Mouse (Mus musculus): Measurements from ENCODE around the gene Snx22. TPM values are rescaled to one million over a fixed set of nuclear protein-coding genes. Genes with fewer than 3 reads are reported as not detected.

Gene Snx22
- total and polyA plus RNA-seq, 3 experiments = 0.39 to 11.4 TPM; not detected in 1

DNA sequence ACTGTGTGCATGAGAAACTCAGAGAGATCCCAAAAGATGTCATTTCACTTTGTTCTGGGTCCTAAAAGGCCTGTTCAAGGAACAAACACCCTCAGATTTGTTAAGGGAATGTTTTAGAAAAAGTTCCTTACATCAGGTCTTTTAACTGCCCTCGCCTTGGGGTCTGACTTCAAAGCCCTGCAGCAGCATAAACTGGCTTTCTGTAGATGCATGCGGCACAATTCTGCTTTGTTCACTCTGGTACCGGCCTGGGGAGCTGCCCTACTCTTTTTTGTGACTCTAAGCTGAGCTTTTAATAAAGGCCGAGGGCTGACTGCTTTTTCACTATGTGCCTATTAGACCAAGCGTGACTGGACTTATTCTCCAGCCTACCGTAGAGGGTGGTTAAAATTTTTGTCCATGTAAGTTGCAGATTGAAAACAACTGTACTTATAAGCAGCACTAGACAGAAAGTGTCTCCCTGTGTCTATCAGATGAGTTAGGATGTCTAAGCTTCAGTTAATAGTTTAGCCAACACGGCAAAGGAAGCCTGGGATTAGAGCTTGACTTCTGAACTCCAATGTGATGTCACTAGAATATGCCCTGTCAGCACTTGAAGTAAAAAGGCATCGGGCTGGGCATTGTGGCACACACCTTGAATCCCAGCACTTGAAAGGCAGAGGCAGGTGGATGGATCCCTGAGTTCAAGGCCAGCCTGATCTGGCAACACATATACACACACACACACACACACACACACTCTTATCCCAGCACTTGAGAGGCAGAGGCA lies 41.3 kb upstream of the Snx22 start:
- DNase-seq (ENCODE audit: extremely low read depth) = no peak
- TF ChIP-seq SIN3A (IDR thresholded peaks at IDR 0.05; ENCODE audit: low read length) = no peak
- TF ChIP-seq KAT2A (IDR thresholded peaks at IDR 0.05; ENCODE audit: insufficient replicate concordance, low read length) = no peak
- TF ChIP-seq ZKSCAN1 (IDR thresholded peaks at IDR 0.05; ENCODE audit: borderline replicate concordance, low read depth, low read length) = no peak
- TF ChIP-seq CHD2 (IDR thresholded peaks at IDR 0.05; ENCODE audit: low read length) = no peak
- TF ChIP-seq ZMIZ1 (IDR thresholded peaks at IDR 0.05; ENCODE audit: low read depth, low read length) = no peak
- no peak for TF ChIP-seq GABPA (IDR thresholded peaks at IDR 0.05; ENCODE audit: insufficient replicate concordance, low read depth, low read length)
- no peak for TF ChIP-seq TBP (conservative IDR thresholded peaks at IDR 0.05; ENCODE audit: low read depth, low read length)
- no peak for TF ChIP-seq ELF1 (IDR thresholded peaks at IDR 0.05; ENCODE audit: low read depth, low read length)
- TF ChIP-seq UBTF (IDR thresholded peaks at IDR 0.05; ENCODE audit: low read depth, low read length) = no peak
- TF ChIP-seq MYC (IDR thresholded peaks at IDR 0.05; ENCODE audit: low read depth, low read length) = no peak
- no peak for TF ChIP-seq NELFE (IDR thresholded peaks at IDR 0.05; ENCODE audit: low read depth, low read length)
- TF ChIP-seq EP300 (IDR thresholded peaks at IDR 0.05; ENCODE audit: low read length) = no peak
- no peak for TF ChIP-seq MAX (IDR thresholded peaks at IDR 0.05; ENCODE audit: low read length)
- TF ChIP-seq MXI1 (IDR thresholded peaks at IDR 0.05; ENCODE audit: low read depth, low read length) = no peak
- TF ChIP-seq RCOR1 (conservative IDR thresholded peaks at IDR 0.05; ENCODE audit: low read depth, low read length) = no peak
- TF ChIP-seq USF1 (IDR thresholded peaks at IDR 0.05; ENCODE audit: low read depth, low read length) = no peak
- no peak for TF ChIP-seq JUND (conservative IDR thresholded peaks at IDR 0.05; ENCODE audit: low read depth, low read length)
- no peak for TF ChIP-seq HCFC1 (IDR thresholded peaks at IDR 0.05; ENCODE audit: low read depth, low read length)
- no peak for TF ChIP-seq MEF2A (IDR thresholded peaks at IDR 0.05; ENCODE audit: borderline replicate concordance, low read depth, low read length)
- TF ChIP-seq MAZ (IDR thresholded peaks at IDR 0.05; ENCODE audit: low read depth, low read length) = no peak
- Histone ChIP-seq H3K4me3 (replicated peaks in 1 of 3; ENCODE audit: low read depth in 2 of 3, low read length in 2 of 3, poor library complexity in 1 of 3) (no peak overlapping the region), H3K36me3 (replicated peaks in 1 of 2; ENCODE audit: control insufficient read depth in 1 of 2, insufficient read depth in 1 of 2, low read length in 1 of 2) (peaks cover 23 to 74% of the 10 kb centered on the region in 2 experiments), H3K9ac (ENCODE audit: insufficient read depth, low read depth) (no peak overlapping the region), H3K79me2 (replicated peaks; ENCODE audit: control insufficient read depth, extremely low read depth, insufficient read depth, poor library complexity, severe bottlenecking) (peaks cover 11% of the 10 kb centered on the region; the same call in 1 of the 2 replicates), H3K27me3 (replicated peaks) (no peaks in the 10 kb centered on the region), H3K9me3 (replicated peaks; ENCODE audit: low read length) (no peaks in the 10 kb centered on the region), H3K27ac (ENCODE audit: insufficient read depth, low read depth) (no peak overlapping the region), H3K4me2 (ENCODE audit: insufficient read depth, low read depth, poor library complexity, severe bottlenecking) (no peak overlapping the region), H3K4me1 (ENCODE audit: control insufficient read depth in 1 of 2, insufficient read depth in 2 of 2) (peaks cover 6 to 37% of the 10 kb centered on the region in 2 experiments; a peak in 3 of 4 replicates)
- dilution Hi-C loops (cut with MboI; ENCODE audit: extremely low pct_ligation_motif_present, extremely low pct_unique_long_range_greater_than_20kb, low sequenced_read_pairs) (no loop called here), in situ Hi-C loops (cut with MboI; ENCODE audit: low pct_ligation_motif_present, low pct_unique_long_range_greater_than_20kb, low sequenced_read_pairs) (no loop called here)

DNA sequence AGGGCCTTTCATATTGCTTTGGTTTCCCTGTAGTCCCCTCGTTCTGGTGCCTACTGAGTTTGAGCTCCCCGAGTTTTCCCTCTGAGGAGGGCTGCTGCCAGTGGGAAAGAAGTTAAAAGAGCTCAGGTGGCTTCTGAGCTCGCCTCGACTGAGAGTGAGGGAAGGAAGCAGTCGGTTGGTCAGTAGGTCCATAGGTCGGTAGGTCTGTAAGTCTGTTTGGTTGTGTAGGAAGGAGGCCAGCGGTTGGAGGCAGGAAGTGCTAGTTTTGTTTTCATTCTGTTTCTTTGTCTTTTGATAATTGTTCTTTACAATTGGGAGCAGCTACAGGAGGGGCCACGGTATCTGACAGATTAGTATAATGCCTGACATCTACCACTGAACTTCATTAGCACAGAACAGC lies 40.6 kb upstream of the Snx22 start:
- dilution Hi-C loops (cut with MboI; ENCODE audit: extremely low pct_ligation_motif_present, extremely low pct_unique_long_range_greater_than_20kb, low sequenced_read_pairs) = no loop called here
- H3K27me3 ChIP-seq (replicated peaks) = no peaks in the 10 kb centered on the region
- no peak overlapping the region for H3K4me3 ChIP-seq (replicated peaks in 1 of 3; ENCODE audit: low read depth in 2 of 3, low read length in 2 of 3, poor library complexity in 1 of 3)
- DNase-seq (ENCODE audit: extremely low read depth) = no peak
- H3K36me3 ChIP-seq (replicated peaks in 1 of 2; ENCODE audit: control insufficient read depth in 1 of 2, insufficient read depth in 1 of 2, low read length in 1 of 2) = peaks cover 30 to 75% of the 10 kb centered on the region in 2 experiments
- peaks cover 11% of the 10 kb centered on the region; the same call in 1 of the 2 replicates for H3K79me2 ChIP-seq (replicated peaks; ENCODE audit: control insufficient read depth, extremely low read depth, insufficient read depth, poor library complexity, severe bottlenecking)
- no peak overlapping the region for H3K27ac ChIP-seq (ENCODE audit: insufficient read depth, low read depth)
- no peak for TF ChIP-seq SIN3A (IDR thresholded peaks at IDR 0.05; ENCODE audit: low read length)
- TF ChIP-seq RCOR1 (conservative IDR thresholded peaks at IDR 0.05; ENCODE audit: low read depth, low read length) = no peak
- no peak for TF ChIP-seq HCFC1 (IDR thresholded peaks at IDR 0.05; ENCODE audit: low read depth, low read length)
- no peak for TF ChIP-seq ETS1 (conservative IDR thresholded peaks at IDR 0.05; ENCODE audit: low read depth, low read length)
- no peak for TF ChIP-seq TCF12 (IDR thresholded peaks at IDR 0.05; ENCODE audit: low read depth, low read length)
- no peak for TF ChIP-seq ZKSCAN1 (IDR thresholded peaks at IDR 0.05; ENCODE audit: borderline replicate concordance, low read depth, low read length)
- no peak for TF ChIP-seq NRF1 (IDR thresholded peaks at IDR 0.05; ENCODE audit: low read depth, low read length)
- TF ChIP-seq JUND (conservative IDR thresholded peaks at IDR 0.05; ENCODE audit: low read depth, low read length) = no peak
- TF ChIP-seq IRF4 (IDR thresholded peaks at IDR 0.05; ENCODE audit: low read depth, low read length) = no peak
- TF ChIP-seq CTCF (conservative IDR thresholded peaks at IDR 0.05 in 1 of 2, IDR thresholded peaks at IDR 0.05 in 1 of 2; ENCODE audit: low read depth in 2 of 2, low read length in 2 of 2) = no peak
- no peaks in the 10 kb centered on the region for H3K9me3 ChIP-seq (replicated peaks; ENCODE audit: low read length)
- H3K4me1 ChIP-seq (ENCODE audit: control insufficient read depth in 1 of 2, insufficient read depth in 2 of 2) = peaks cover 8 to 44% of the 10 kb centered on the region in 2 experiments; a peak in 3 of 4 replicates
- H3K4me2 ChIP-seq (ENCODE audit: insufficient read depth, low read depth, poor library complexity, severe bottlenecking) = no peak overlapping the region
- in situ Hi-C loops (cut with MboI; ENCODE audit: low pct_ligation_motif_present, low pct_unique_long_range_greater_than_20kb, low sequenced_read_pairs) = no loop called here
- no peak overlapping the region for H3K9ac ChIP-seq (ENCODE audit: insufficient read depth, low read depth)
